Mouse (Mus musculus): Measurements from ENCODE around the gene Elp4. TPM values are rescaled to one million over a fixed set of nuclear protein-coding genes. Genes with fewer than 3 reads are reported as not detected.

Gene Elp4
- polyA plus RNA-seq (2011; ENCODE audit: insufficient read length, low read depth, missing spikeins) = 17.8 and 24.1 TPM in 2 replicates

DNA sequence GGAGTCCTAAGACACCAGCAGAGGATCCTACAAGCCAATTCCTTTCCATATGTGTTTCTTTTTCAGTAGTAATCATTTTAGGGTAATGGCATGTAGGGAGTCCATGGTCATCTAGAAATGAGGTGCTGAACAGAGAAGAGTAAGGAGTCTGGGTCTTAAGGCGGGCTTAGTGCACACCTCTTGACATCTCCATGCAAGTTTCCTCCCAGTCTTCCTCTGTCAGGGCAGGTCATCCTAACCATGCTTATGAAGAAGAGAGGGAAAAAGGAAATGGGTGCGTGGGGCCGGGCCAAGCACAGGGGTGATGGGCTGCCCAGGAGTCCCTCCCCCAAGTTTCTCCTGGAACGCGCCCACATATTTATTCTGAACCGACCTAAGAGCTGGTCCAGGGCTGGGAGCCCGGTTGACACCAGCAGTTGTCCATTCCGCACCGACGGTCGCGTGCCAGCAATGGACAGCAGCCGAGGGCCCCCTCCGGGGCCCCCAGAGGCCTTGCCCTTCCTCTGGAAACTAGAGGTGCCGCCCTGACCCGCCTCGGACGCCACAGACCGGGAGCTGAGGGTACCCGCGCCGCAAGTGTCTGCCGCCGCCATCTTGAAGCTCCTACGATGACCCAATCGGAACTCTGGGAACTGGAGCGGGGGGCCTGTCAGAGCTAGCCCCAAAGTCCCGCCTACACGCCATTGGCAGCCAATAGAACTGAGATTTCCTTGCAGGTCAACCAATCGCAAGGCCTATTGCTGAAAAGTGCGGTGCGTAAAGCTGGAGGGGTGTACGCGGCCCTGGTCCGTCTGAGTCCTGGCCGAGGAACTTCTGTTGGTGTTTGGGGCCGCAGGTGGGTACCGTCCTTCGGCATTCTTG, at the start of gene Elp4, which contains the start of gene Immp1l:
Elp4 (minus strand) TSS at position 669 of the 861 bp plus-strand sequence.
Immp1l (plus strand) TSS at position 743 of the 861 bp plus-strand sequence.
- TF ChIP-seq POLR2A (IDR thresholded peaks at IDR 0.05; ENCODE audit: low read depth, low read length) = peak; percentile 86
- no peak for TF ChIP-seq CTCF (IDR thresholded peaks at IDR 0.05; ENCODE audit: borderline replicate concordance, insufficient read depth, low read length)
- Histone ChIP-seq H3K27ac (ENCODE audit: insufficient read depth, low read length) (no peak within 1 kb of the TSS), H3K4me3 (ENCODE audit: insufficient read depth, low read length) (peak within 1 kb of the TSS; percentile 98), H3K4me1 (ENCODE audit: control insufficient read depth, insufficient read depth, low read length) (no peaks in the 10 kb centered on the region)

DNA sequence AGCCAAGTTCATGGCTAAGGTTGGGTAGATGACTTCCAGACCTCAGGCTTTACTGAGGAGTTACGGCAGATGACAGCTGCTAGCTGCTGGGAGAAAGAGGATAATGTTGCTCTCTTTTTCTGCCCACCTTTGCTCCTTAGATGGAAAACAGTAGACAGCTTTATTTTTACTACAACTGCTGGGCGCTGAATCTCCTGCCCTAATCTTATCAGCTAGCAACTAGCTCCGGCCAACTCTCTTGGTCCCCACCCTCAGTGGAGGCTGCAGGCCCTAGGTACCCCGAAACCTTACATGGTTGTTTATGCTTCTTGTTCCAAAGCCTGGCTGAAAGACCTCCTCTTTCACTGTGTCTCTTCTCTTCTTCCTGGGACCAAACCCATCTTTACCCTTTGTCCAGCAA, 49.5 kb upstream of the Elp4 start:
- no peaks in the 10 kb centered on the region for H3K4me1 ChIP-seq (ENCODE audit: control insufficient read depth, insufficient read depth, low read length)
- H3K27ac ChIP-seq (ENCODE audit: insufficient read depth, low read length) = no peak overlapping the region
- TF ChIP-seq POLR2A (IDR thresholded peaks at IDR 0.05; ENCODE audit: low read depth, low read length) = no peak
- TF ChIP-seq CTCF (IDR thresholded peaks at IDR 0.05; ENCODE audit: borderline replicate concordance, insufficient read depth, low read length) = no peak
- H3K4me3 ChIP-seq (ENCODE audit: insufficient read depth, low read length) = no peak overlapping the region

DNA sequence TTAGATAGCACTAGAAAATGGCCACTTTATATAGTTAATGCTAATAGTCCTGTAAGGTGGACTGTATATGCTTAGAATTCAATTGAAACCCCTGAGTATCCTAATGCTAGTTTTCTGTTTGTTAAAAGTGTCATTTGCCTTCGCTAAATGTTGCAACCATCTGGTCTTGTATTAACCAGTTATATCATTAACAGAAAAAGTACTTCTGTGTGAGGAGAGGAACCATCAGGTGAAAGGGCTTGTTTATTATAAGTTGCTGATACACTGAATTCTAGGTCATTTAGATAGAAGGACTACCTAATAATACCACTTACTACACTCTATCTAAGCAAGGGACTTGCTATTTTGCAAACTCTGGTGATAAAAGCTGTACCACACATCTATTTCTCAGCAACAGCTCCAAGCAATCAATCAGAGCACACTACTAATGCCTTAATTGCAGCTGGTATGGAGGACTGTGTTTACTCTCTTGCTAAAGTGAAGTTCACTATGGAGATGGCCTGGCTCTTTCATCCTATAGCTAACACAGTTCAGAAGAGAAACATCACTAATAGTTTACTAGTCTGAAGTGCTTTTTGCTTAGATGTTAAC, 47.1 kb upstream of the Elp4 start:
- no peak overlapping the region for H3K4me3 ChIP-seq (ENCODE audit: insufficient read depth, low read length)
- no peak overlapping the region for H3K27ac ChIP-seq (ENCODE audit: insufficient read depth, low read length)
- TF ChIP-seq POLR2A (IDR thresholded peaks at IDR 0.05; ENCODE audit: low read depth, low read length) = no peak
- TF ChIP-seq CTCF (IDR thresholded peaks at IDR 0.05; ENCODE audit: borderline replicate concordance, insufficient read depth, low read length) = no peak
- no peaks in the 10 kb centered on the region for H3K4me1 ChIP-seq (ENCODE audit: control insufficient read depth, insufficient read depth, low read length)

DNA sequence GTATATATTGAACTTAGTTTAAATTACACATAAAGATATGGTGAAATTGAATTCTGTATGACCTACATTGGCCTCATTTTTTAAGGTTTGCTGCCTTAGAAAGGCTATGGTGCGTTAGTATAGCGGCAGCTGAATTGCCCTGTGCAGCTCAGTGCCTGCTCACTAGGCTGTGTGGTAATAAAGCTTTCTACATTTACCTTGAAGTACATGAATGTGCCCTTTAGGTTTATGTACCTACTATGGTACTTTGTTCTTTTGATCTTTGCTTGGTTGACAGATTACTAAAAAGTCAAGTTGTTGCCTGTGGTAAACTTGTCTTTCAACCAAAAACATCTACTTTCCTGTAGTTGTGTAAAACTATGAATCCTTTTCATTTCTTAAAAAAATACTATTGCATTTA, 45.8 kb upstream of the Elp4 start:
- no peak overlapping the region for H3K4me3 ChIP-seq (ENCODE audit: insufficient read depth, low read length)

DNA sequence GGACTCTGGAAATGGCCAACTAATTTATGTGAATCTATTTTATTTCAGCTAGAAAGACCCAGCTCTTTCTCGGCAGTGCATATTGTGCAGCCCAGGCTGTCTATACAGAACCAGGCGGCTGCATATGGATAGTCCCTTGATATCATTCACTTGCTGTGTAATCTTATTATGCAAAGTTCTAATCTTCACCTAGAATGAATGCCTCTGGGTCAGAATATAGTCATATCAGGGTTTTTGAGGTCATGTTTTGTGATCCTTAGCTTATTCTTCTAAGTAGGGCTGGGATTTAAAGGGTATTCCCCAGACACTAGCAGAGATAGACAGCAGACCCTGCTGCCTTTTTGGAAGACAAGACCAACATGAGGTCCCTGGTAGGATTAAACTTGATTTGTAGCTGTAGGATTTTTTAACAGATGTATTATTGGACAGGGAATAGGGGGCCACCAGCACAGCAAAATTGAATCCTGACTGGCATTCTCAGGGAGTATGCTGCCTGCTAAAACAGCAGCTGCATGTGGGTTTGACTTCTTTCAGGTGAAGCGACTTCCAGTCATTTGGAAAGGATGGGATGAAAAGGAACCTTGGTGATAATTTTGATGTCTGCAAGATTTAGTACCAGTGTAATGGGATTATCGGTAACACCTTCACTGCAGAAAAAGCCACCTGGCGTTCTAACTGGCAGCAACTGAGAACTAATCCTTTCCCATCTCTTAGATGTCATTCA, 13.4 kb upstream of the Elp4 start:
- H3K4me3 ChIP-seq (ENCODE audit: insufficient read depth, low read length) = no peak overlapping the region
- TF ChIP-seq POLR2A (IDR thresholded peaks at IDR 0.05; ENCODE audit: low read depth, low read length) = no peak
- TF ChIP-seq CTCF (IDR thresholded peaks at IDR 0.05; ENCODE audit: borderline replicate concordance, insufficient read depth, low read length) = no peak
- 0 out of 2 replicates have a peak, but pooled peaks cover 4% of the 10 kb centered on the region for H3K4me1 ChIP-seq (ENCODE audit: control insufficient read depth, insufficient read depth, low read length)
- H3K27ac ChIP-seq (ENCODE audit: insufficient read depth, low read length) = no peak overlapping the region

More for the DNA sequence above, 45.8 kb upstream of the Elp4 start:
- TF ChIP-seq CTCF (IDR thresholded peaks at IDR 0.05; ENCODE audit: borderline replicate concordance, insufficient read depth, low read length) (no peak), POLR2A (IDR thresholded peaks at IDR 0.05; ENCODE audit: low read depth, low read length) (no peak)
- Histone ChIP-seq H3K4me1 (ENCODE audit: control insufficient read depth, insufficient read depth, low read length) (no peaks in the 10 kb centered on the region), H3K27ac (ENCODE audit: insufficient read depth, low read length) (no peak overlapping the region)

DNA sequence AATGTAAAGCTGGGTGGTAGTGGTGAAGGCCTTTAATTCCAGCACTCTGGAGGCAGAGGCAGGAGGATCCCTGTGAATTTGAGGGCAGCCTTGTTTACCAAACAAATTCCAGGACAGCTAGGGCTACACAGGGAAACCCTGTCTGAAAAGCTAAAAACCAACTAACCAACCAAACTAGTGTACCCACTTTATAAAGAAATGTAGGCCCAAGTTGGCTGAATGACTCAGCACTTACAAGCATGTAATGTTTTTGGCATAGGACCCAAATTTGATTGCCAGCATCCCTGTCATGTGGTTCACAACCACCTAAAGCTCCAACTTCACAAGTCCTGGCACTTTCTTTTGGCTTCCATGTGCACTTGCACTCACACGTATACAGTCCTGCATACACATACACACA, 12.3 kb upstream of the Elp4 start:
- no peak overlapping the region for H3K4me3 ChIP-seq (ENCODE audit: insufficient read depth, low read length)
- TF ChIP-seq CTCF (IDR thresholded peaks at IDR 0.05; ENCODE audit: borderline replicate concordance, insufficient read depth, low read length) (no peak), POLR2A (IDR thresholded peaks at IDR 0.05; ENCODE audit: low read depth, low read length) (no peak)
- 0 out of 2 replicates have a peak overlapping the region, but pooled peaks have one; percentile 49 for H3K27ac ChIP-seq (ENCODE audit: insufficient read depth, low read length)
- H3K4me1 ChIP-seq (ENCODE audit: control insufficient read depth, insufficient read depth, low read length) = 0 out of 2 replicates have a peak, but pooled peaks cover 4% of the 10 kb centered on the region

DNA sequence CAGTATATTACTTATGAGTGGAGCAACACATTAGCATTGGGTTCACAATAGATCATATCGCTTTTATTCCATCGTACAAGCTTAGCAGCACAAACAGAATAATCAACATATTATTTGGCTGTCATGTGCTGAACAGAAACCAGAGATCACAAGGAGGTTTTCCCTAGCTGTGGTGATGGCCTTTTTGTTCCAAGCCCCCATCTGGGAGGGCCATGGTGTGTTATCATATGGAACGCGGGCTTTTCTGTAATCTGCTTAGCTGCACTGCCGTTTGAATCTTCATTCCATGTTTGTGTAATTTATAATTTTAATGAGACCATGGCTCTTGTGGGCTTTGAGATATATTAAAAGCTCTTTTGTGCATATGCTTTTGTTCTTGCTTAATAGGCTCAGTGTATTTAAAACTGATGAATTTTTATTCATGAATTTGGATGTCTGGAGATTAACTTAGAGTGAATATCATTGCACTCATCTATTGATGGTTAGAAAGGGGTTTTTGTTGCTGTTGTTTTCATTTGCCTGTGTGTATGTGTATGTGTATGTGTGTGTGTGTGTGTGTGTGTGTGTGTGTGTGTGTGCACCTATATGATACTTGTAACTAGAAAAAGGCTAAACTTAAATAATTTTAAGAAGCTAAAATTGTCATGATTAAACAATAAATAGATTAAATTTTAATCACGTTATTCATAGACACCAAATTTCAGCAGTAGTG, 9.4 kb upstream of the Elp4 start:
- TF ChIP-seq CTCF (IDR thresholded peaks at IDR 0.05; ENCODE audit: borderline replicate concordance, insufficient read depth, low read length) (no peak), POLR2A (IDR thresholded peaks at IDR 0.05; ENCODE audit: low read depth, low read length) (no peak)
- Histone ChIP-seq H3K27ac (ENCODE audit: insufficient read depth, low read length) (no peak overlapping the region), H3K4me3 (ENCODE audit: insufficient read depth, low read length) (no peak overlapping the region), H3K4me1 (ENCODE audit: control insufficient read depth, insufficient read depth, low read length) (0 out of 2 replicates have a peak, but pooled peaks cover 4% of the 10 kb centered on the region)

DNA sequence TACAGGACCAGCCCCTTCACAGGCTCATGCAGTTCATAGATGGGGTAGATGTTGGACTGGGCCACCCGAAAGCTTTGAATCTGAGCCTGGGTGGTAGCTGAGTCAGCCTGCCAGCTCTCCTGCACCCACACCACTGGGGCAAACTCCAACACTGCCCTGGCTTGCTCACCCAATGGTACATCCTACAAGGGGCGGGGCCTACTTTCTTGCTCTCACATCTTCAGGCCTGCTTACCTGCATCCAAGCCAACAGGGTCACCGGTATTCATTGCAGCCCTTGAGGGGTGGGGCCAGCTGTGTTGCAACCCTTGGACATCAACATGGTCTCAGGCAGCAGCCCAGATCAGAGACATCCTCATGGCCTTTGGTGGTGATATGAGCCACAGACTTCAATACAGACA, 6.2 kb upstream of the Elp4 start:
- no peaks in the 10 kb centered on the region for H3K4me1 ChIP-seq (ENCODE audit: control insufficient read depth, insufficient read depth, low read length)
- no peak overlapping the region for H3K4me3 ChIP-seq (ENCODE audit: insufficient read depth, low read length)
- H3K27ac ChIP-seq (ENCODE audit: insufficient read depth, low read length) = no peak overlapping the region
- TF ChIP-seq POLR2A (IDR thresholded peaks at IDR 0.05; ENCODE audit: low read depth, low read length) = no peak
- no peak for TF ChIP-seq CTCF (IDR thresholded peaks at IDR 0.05; ENCODE audit: borderline replicate concordance, insufficient read depth, low read length)

DNA sequence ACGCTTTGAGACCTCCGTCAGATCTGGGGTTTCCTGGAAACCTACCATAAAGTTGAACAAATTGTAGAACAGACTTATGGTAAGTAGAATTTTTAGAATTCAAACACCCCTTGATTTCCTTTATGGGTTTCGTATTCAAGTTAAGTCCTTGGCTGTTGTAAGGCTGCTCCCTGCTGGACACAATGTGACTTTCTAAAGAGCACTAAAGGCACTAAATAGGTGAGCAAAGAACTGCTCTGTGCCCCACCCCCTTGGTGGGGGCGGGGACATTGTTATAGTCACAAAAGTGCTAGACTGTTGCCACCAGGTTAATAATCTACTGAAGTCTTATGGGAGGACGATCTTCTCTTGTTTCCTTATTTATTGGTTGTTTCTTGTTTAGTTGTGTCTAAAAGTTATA, 4.0 kb upstream of the Elp4 start:
- no peak overlapping the region for H3K27ac ChIP-seq (ENCODE audit: insufficient read depth, low read length)

More for the DNA sequence above, 4.0 kb upstream of the Elp4 start:
- H3K4me1 ChIP-seq (ENCODE audit: control insufficient read depth, insufficient read depth, low read length) = no peaks in the 10 kb centered on the region
- TF ChIP-seq POLR2A (IDR thresholded peaks at IDR 0.05; ENCODE audit: low read depth, low read length) = no peak
- no peak for TF ChIP-seq CTCF (IDR thresholded peaks at IDR 0.05; ENCODE audit: borderline replicate concordance, insufficient read depth, low read length)
- H3K4me3 ChIP-seq (ENCODE audit: insufficient read depth, low read length) = no peak overlapping the region

Data from embryonic fibroblast, embryonic 13.5 days (primary cell).